Mouse (Mus musculus) heart, embryonic 13.5 days (tissue): ENCODE data around the gene Hfe2. TPM values are rescaled to one million over a fixed set of nuclear protein-coding genes. Genes with fewer than 3 reads are reported as not detected.
"Not testable (repeated sequence)": the region's sequence is repeated elsewhere in the genome, so short reads cannot be mapped to it uniquely, and the experiment has no call there.

Experiments used
- ATAC-seq: fragments of 200-750 bp; cut with Nextera tagmentation; 2 replicates; pipeline ENCODE4 v1.8.0; 2017; ENCODE audit warnings: moderate TSS enrichment; ENCODE audit not compliant: insufficient number of reproducible peaks, low FRiP score, low TSS enrichment; ENCODE audit errors: extremely low read depth
- H3K27ac ChIP-seq: fragments of 300-500 bp; sonication (generic); replicated peaks from 2 replicates; pipeline ENCODE4 v1.5.1; 2015; ENCODE audit warnings: moderate library complexity, mild to moderate bottlenecking, inconsistent platforms
- H3K27me3 ChIP-seq: fragments of 300-500 bp; sonication (generic); replicated peaks from 2 replicates; pipeline ENCODE4 v1.6.1; 2015; ENCODE audit warnings: mild to moderate bottlenecking, inconsistent platforms
- H3K36me3 ChIP-seq: fragments of 300-500 bp; sonication (generic); 2 replicates; pipeline ENCODE4 v1.6.1; 2015; ENCODE audit warnings: mild to moderate bottlenecking, inconsistent platforms
- H3K4me1 ChIP-seq: fragments of 300-500 bp; sonication (generic); 2 replicates; pipeline ENCODE4 v1.6.1; 2015; ENCODE audit warnings: inconsistent platforms
- H3K4me2 ChIP-seq: fragments of 300-500 bp; sonication (generic); 2 replicates; pipeline ENCODE4 v1.6.1; 2015; ENCODE audit warnings: inconsistent platforms, mild to moderate bottlenecking, moderate library complexity
- H3K4me3 ChIP-seq: fragments of 300-500 bp; sonication (generic); 2 replicates; pipeline ENCODE4 v1.5.1; 2015; ENCODE audit warnings: moderate library complexity, mild to moderate bottlenecking, inconsistent platforms
- H3K9ac ChIP-seq: fragments of 300-500 bp; sonication (generic); 2 replicates; pipeline ENCODE4 v1.6.1; 2015; ENCODE audit warnings: inconsistent platforms, mild to moderate bottlenecking, moderate library complexity
- H3K9me3 ChIP-seq: fragments of 300-500 bp; sonication (generic); 2 replicates; pipeline ENCODE4 v1.6.1; 2016; ENCODE audit warnings: inconsistent platforms
- WGBS: fragments of 180-500 bp; shearing (Covaris S2); methylation state at CpG from one replicate; pipeline ENCODE4 v1.1.7; 2015; ENCODE audit warnings: mixed read lengths; 5-methylcytosine and 5-hydroxymethylcytosine counted together
- polyA plus RNA-seq: library from polyadenylated mRNA; unstranded; fragments of >200 nt; fragmentation: Nextera tagmentation; extraction: Ambion mirVana; gene quantifications from 2 replicates; pipeline ENCODE4 v1.2.1, GENCODE M21; 2015

Gene Hfe2
- polyA plus RNA-seq, 1 experiment from 2014 or later = 7.4 TPM

DNA sequence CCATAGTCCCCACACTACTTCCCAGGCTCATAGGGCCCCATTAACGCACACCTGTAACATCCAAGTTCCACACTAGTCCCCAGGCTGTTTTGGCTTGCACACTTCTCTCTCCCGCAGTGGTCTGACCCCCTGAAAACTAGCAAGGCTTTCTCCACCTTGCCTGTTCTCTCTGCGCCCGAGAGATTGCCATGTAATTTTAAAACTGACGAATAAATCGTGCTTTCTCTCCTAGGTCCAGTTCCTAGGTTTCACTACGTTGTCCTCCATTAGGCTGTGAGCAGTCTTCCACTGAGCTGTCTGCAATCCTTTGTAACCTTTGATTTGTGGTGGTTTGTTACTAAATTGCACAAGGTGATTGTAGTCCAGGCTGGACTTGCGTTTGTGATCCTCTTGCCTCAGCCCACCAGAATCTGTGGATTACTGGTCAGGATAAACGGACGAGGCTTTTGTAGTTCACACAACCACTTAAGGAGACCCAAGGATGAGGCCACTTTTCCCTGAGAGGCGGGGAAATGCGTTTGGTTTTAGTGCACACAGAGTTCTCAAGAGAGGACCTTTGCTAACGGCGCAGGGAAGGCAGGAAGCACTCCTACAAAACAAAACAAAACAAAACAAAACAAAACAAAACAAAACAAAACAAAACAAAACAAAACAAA is 28.2 kb upstream of the Hfe2 start:
- peak overlapping the region; percentile 78 for H3K9ac ChIP-seq
- not testable (repeated sequence) for H3K27ac ChIP-seq, H3K4me1 ChIP-seq, H3K27me3 ChIP-seq, ATAC-seq, H3K9me3 ChIP-seq, H3K36me3 ChIP-seq
- peak overlapping the region; percentile 61 for H3K4me3 ChIP-seq
- WGBS = 19% methylated on average over 14 of the region's 14 CpGs
- peak overlapping the region; percentile 83 for H3K4me2 ChIP-seq

- peak overlapping the region; percentile 83 for H3K4me2 ChIP-seq
- ATAC-seq = no peak
- peaks cover 4% of the 10 kb centered on the region for H3K4me1 ChIP-seq
- H3K9ac ChIP-seq = peak overlapping the region; percentile 78
- H3K27ac ChIP-seq = no peak overlapping the region
- WGBS = under 1% methylated on average over 19 of the region's 19 CpGs
- H3K36me3 ChIP-seq = no peaks in the 10 kb centered on the region
- H3K9me3 ChIP-seq = no peaks in the 10 kb centered on the region
- peak overlapping the region; percentile 61 for H3K4me3 ChIP-seq
- H3K27me3 ChIP-seq = no peaks in the 10 kb centered on the region
These were observed 27.4 kb upstream of the Hfe2 start for GRCm38 (mm10) chr3:96497451-96498028.

DNA sequence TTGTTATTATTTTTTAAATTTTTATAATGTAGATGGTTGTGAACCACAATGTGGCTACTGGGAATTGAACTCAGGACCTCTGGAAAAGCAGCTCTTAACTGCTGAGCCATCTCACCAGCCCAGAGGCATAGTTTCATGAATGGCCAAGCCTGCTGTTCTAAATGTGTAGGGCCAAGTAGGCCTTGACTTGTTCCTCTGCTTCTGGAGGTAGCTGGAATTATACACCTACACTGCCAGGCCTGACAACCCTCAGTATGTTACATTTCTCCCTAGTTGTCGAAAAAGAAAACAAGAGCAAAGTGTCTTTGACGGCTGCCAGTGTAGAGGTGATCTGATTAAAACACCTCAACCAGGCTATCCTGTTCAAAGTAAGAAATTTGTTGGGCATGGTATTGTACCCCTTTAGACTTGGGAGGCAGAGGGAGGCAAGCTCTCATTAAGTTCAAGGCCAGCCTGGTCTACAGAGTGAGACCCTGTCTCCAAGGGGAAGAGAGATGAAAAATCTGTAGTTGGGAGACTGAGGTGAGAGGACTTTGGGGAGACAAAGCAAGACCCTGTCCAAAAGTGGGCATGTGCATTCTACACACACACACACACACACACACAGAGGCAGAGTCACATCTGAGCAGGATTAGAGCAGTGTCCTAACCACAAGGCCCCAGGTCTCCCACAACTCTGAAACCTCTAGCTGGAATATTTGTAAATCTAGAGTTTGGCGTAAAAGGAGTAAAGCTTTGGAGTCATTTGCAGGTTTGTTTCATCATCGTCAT is 26.3 kb upstream of the Hfe2 start:
- WGBS = 80% methylated on average over 4 of the region's 4 CpGs
- ATAC-seq = no peak
- no peaks in the 10 kb centered on the region for H3K36me3 ChIP-seq
- H3K9ac ChIP-seq = no peak overlapping the region
- peak overlapping the region; percentile 80; the same call in 1 of the 2 replicates for H3K4me3 ChIP-seq
- H3K9me3 ChIP-seq = no peaks in the 10 kb centered on the region
- H3K4me2 ChIP-seq = peak overlapping the region; percentile 98
- H3K27me3 ChIP-seq = no peaks in the 10 kb centered on the region
- no peak overlapping the region for H3K27ac ChIP-seq
- peaks cover 9% of the 10 kb centered on the region for H3K4me1 ChIP-seq

DNA sequence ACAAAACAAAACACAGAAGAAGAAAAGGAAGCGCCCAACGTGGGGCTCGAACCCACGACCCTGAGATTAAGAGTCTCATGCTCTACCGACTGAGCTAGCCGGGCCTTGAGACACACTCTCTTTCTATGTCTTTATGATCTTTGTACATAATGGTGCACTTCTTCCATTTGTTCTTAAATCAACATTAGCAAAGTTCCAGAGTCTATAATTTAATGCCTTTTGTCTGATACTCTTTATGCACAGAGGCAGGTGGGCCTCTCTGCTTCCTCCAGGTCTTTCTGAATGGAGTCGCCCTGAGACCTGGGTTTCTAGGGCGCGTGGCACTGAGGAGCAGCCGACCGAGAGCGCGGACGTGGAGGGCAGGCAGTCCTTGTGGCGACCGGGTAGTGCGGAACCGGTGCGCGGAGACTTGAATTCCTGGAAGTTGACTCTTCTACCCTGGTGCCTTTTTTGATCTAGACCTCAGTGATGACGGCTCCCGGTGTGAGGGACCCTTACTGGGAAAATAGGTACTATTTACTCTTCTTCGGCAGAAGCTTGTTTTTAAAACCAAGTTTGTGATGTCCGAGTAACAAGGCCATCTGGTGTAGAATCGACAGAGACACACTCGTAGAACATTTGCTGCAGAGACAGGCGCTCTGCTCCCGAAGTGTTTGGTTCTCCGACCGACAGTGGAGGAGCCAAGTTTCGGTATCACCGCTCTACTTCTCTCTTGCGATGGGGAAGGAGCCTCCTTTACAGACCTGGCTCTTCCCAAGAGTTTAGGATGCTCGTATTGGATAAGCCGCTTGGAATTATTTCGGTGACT is 25.3 kb upstream of the Hfe2 start:
- H3K9ac ChIP-seq = peak overlapping the region; percentile 90
- H3K27ac ChIP-seq = peak overlapping the region; percentile 95
- H3K9me3 ChIP-seq = no peaks in the 10 kb centered on the region
- peak; percentile 32; the same call in 1 of the 2 replicates for ATAC-seq
- H3K36me3 ChIP-seq = no peaks in the 10 kb centered on the region
- peak overlapping the region; percentile 80 for H3K4me3 ChIP-seq
- H3K4me2 ChIP-seq = peak overlapping the region; percentile 98
- H3K27me3 ChIP-seq = no peaks in the 10 kb centered on the region
- under 1% methylated on average over 36 of the region's 36 CpGs for WGBS
- peaks cover 9% of the 10 kb centered on the region for H3K4me1 ChIP-seq

GRCm38 (mm10) chr3:96500289-96500621 is 24.7 kb upstream of the Hfe2 start:
- H3K4me2 ChIP-seq = peak overlapping the region; percentile 98
- no peaks in the 10 kb centered on the region for H3K9me3 ChIP-seq
- H3K9ac ChIP-seq = peak overlapping the region; percentile 90
- no peaks in the 10 kb centered on the region for H3K36me3 ChIP-seq
- no peaks in the 10 kb centered on the region for H3K27me3 ChIP-seq
- H3K27ac ChIP-seq = peak overlapping the region; percentile 95
- peaks cover 9% of the 10 kb centered on the region for H3K4me1 ChIP-seq
- WGBS = 0% methylated on average over 17 of the region's 17 CpGs
- ATAC-seq = peak; percentile 53
- H3K4me3 ChIP-seq = peak overlapping the region; percentile 80

- Histone ChIP-seq H3K4me1 (peaks cover 9% of the 10 kb centered on the region), H3K27me3 (no peaks in the 10 kb centered on the region), H3K4me2 (peak overlapping the region; percentile 98), H3K4me3 (peak overlapping the region; percentile 80), H3K27ac (peak overlapping the region; percentile 95), H3K9ac (peak overlapping the region; percentile 90), H3K36me3 (no peaks in the 10 kb centered on the region), H3K9me3 (no peaks in the 10 kb centered on the region)
- under 1% methylated on average over 19 of the region's 19 CpGs for WGBS
- peak; percentile 67; the same call in 1 of the 2 replicates for ATAC-seq
These were observed 24.2 kb upstream of the Hfe2 start for GRCm38 (mm10) chr3:96500691-96501265.

GRCm38 (mm10) chr3:96501391-96502115 is 23.4 kb upstream of the Hfe2 start:
- Histone ChIP-seq H3K4me3 (peak overlapping the region; percentile 80), H3K9ac (peak overlapping the region; percentile 81), H3K9me3 (no peaks in the 10 kb centered on the region), H3K4me1 (peaks cover 9% of the 10 kb centered on the region), H3K4me2 (peak overlapping the region; percentile 98), H3K27me3 (no peaks in the 10 kb centered on the region), H3K36me3 (no peaks in the 10 kb centered on the region), H3K27ac (peak overlapping the region; percentile 95)
- ATAC-seq = peak; percentile 53; the same call in 1 of the 2 replicates
- WGBS = under 1% methylated on average over 32 of the region's 32 CpGs

- Histone ChIP-seq H3K4me2 (peak overlapping the region; percentile 98), H3K4me1 (peaks cover 5% of the 10 kb centered on the region; the same call in 1 of the 2 replicates), H3K27ac (peak overlapping the region; percentile 81), H3K4me3 (peak overlapping the region; percentile 80), H3K9me3 (no peaks in the 10 kb centered on the region), H3K27me3 (no peaks in the 10 kb centered on the region), H3K36me3 (no peaks in the 10 kb centered on the region), H3K9ac (peak overlapping the region; percentile 80)
- WGBS = under 1% methylated on average over 19 of the region's 19 CpGs
- no peak for ATAC-seq
These were observed 22.5 kb upstream of the Hfe2 start for GRCm38 (mm10) chr3:96502181-96503082.

GRCm38 (mm10) chr3:96503083-96503450 is 21.9 kb upstream of the Hfe2 start:
- WGBS = 2% methylated on average over 7 of the region's 7 CpGs
- H3K4me2 ChIP-seq = peak overlapping the region; percentile 98
- H3K27ac ChIP-seq = no peak overlapping the region
- H3K27me3 ChIP-seq = no peaks in the 10 kb centered on the region
- peaks cover 5% of the 10 kb centered on the region; the same call in 1 of the 2 replicates for H3K4me1 ChIP-seq
- H3K36me3 ChIP-seq = no peaks in the 10 kb centered on the region
- ATAC-seq = no peak
- no peaks in the 10 kb centered on the region for H3K9me3 ChIP-seq
- peak overlapping the region; percentile 80 for H3K9ac ChIP-seq
- peak overlapping the region; percentile 80 for H3K4me3 ChIP-seq
